Mouse (Mus musculus) adrenal gland, adult 2 months (tissue): ENCODE data around the gene Actg1. TPM values are rescaled to one million over a fixed set of nuclear protein-coding genes. Genes with fewer than 3 reads are reported as not detected.
A peak's percentile ranks its signal among the peaks of the same experiment; 100 is the strongest.

Experiments used
- DNase-seq: peaks from one replicate; pipeline ENCODE4 v3.0.0; 2021
- microRNA-seq, 2 experiments: library from miRNA; unstranded; fragments of <30 nt; microRNA quantifications; one replicate each; pipeline ENCODE4 v1.2.0; 2021
- polyA plus RNA-seq: library from polyadenylated mRNA; depleted of rRNA; stranded (reverse); fragments of >200 nt; gene quantifications from 2 replicates; pipeline ENCODE4 v1.2.3, GENCODE M21; 2012; rRNA removed
- total RNA-seq, 2 experiments: library from RNA; stranded (reverse); gene quantifications; 2 replicates each; pipeline ENCODE4 v1.2.3; 2021

The Actg1 gene
- total and polyA plus RNA-seq, 3 experiments, result 632 to 1,618 (median 913) TPM

- no peak for DNase-seq
Observed at GRCm38 (mm10) chr11:120308441-120309320, 39.7 kb downstream of the Actg1 start.

DNA sequence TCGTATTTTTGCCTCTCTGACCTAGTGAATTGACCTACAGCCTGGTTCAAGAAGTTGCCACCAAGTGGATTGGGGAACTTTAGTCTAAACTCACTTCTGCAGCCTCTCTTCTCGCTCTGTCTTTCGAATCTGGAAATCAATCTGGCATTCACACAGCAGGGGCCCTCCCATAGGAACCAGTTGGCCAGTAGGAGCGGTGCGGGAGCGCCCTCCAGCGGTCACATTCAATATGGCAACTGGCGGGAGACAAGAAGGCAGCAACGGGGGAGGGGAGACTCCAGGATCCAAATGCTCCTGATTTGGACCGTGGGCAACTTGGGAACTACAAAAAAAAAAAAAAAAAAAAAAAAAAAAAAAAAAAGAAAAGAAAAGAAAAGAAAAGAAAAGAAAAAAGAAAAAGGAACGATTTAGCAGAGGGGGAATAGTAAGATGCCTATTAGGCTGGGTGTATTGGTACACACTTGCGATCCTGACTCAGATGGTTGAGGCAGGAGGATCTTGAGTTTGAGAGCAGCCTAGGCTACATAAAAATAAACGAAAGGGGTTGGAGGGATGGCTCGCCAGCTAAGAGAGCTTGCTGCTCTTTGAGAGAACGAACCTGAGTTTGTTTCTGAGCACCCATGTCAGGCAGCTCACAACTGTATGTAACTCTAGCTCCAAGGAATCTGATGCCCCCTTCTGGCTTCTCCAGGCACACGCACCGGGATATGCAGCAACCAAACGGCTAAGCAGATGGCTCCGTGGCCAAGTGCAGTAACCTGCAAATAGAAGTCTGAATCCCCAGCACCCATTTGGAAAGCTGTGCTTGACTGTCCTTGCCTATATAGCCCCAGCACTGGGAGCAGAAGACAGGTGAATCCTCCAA, 40.5 kb downstream of the Actg1 start:
- peak; percentile 94 for DNase-seq

DNA sequence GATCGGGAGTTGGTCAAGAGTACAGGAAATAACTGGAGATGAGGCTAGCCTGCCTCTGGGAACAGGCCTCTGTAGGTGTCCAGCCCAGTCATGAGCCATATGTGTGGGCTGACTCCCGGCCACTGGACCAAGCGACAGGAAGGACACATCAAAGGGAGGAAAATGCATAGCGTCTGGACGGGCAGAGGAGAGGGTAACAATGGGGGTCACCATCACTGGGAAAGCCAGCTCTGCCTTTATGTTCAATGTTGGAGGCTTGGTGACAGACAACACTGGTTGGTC, 41.3 kb downstream of the Actg1 start:
- DNase-seq, result no peak

DNA sequence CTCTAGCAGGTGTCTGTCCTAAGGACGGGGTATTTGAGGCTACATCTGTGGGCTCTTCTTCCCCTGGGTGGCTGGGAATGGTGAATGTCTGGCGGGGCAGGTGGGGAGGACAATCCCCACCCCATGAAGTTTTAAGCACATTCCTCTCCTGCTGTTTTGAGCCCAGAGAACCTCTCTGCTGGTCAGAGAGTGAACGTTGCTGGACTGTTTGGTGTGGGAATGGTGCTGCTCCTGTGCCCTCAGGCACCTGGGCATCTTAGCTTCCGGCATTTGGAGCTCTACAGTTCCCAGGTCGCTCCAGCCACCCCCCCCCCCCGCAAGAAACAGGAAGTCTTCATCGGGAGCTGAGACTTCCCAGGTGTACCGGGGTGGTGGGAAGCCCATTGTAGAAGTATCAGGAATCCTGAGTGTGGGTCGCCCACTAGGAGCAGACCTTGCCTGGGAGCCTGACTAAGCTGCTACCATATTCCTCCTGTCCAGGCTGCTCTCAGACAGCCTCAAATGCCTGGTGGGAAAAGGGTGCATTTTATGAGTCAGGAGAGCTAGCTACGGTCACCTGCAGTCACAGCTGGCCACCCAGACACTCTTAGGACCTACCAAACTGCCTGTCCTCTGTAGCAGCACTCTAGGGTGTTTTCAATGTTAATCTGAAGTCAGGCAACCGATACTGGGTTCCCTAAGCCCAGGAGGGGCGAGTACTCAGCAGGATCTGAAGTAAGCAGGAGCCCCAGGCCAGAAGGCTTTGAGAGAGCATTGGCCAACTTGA, 41.8 kb downstream of the Actg1 start:
- no peak for DNase-seq

GRCm38 (mm10) chr11:120305535-120306365, 42.6 kb downstream of the Actg1 start:
- DNase-seq, result no peak

DNA sequence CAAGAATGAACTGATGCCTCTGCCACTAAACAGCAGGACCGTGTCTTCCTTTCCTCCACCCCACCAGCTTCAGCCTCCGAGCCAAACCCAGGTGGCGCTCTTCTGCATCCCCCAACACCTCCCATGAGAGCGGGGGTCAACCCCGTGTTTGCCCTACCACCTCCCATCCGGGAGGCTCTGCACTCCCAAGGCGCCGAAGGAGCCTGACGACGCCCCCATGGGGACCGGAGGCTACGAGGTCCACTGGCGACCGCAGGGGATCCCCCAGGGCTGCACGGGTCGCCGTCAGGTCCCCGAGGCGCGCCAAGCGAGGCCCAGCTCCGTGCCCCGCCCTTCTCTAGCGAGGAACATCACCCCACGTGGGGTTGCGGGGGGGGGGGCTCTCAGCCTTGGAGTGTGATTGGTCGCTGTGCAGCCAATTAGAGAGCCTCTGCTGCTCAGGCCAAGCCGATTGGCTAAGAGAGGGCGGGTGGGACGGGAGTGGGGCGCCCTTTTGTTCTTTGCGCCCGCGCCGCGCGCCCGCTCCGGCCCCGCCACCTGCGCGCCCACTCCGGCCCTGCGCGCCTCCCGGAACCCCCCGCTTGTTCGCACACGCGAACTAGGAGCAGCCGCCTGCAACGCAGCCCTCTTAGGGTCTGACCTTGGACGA, 43.3 kb downstream of the Actg1 start:
- DNase-seq, result peak; percentile 94

DNA sequence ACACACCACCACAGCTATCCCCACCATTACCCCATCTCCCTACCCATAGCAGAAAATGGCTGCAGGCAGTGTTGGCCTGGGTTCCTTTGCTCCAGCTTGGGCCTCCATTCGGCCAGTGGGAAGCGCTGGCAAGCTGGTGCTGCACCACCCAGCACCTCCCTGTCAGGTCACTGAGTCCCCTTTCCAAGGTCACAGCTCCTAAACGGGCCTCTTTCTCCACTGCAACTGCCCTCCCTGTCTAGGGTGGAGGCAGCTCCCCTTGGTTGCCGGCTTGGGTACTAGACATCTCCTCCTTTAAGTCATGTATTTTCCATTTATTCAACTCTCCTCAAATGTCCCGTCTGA, 44.0 kb downstream of the Actg1 start:
- no peak for DNase-seq

GRCm38 (mm10) chr11:120303559-120304349, 44.6 kb downstream of the Actg1 start:
- no peak for DNase-seq

DNA sequence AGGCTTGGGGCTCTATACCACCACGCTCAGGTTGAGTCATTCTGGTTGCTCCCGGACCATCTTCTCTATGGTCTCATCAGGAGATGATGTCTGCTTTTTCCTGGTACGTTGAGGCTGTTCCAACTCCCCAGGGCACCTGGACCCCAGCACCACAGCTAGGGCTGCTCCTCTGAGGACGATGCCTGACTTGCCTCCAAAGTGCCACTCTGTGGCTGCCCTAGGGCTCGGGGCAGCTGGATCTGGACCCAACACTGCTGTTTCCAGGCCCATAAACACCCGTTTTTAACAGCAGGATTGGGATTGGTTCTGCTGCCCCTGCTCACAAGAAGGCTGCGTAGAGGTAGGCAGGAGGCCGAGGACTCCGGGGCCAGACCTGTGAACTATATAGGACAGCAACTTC, 45.2 kb downstream of the Actg1 start:
- DNase-seq, result no peak

GRCm38 (mm10) chr11:120299484-120299883, 48.9 kb downstream of the Actg1 start:
- no peak for DNase-seq

- no peak for DNase-seq
Observed at GRCm38 (mm10) chr11:120298441-120299141, 49.8 kb downstream of the Actg1 start.

- DNase-seq, result no peak
Observed at GRCm38 (mm10) chr11:120297767-120298166, 50.6 kb downstream of the Actg1 start.

GRCm38 (mm10) chr11:120296305-120297144, 51.8 kb downstream of the Actg1 start:
- DNase-seq, result no peak

Small RNA genes within 50 kb of the gene (microRNA-seq; reads per million reads assigned to microRNA genes)
- gene Gm23419, result 0 reads per million in 2 experiments
- 0.66 to 1.7 reads per million in 2 experiments for gene Mir6935

Other genes starting within 250 kb of the Actg1 start
- 10 to 100 TPM; 10.2 to 14.4 TPM for gene Tepsin, start 249.8 kb downstream of the Actg1 start, total RNA-seq
- gene Tepsin, start 249.8 kb downstream of the Actg1 start, polyA plus RNA-seq, result 53.9 and 61.2 TPM in 2 replicates
- gene Ndufaf8, start 249.6 kb downstream of the Actg1 start, total RNA-seq, result 10 to 100 TPM; 47.5 to 76.2 TPM
- 78.1 and 85.2 TPM in 2 replicates for gene Ndufaf8, start 249.6 kb downstream of the Actg1 start, polyA plus RNA-seq
- gene Slc38a10, start 197.2 kb downstream of the Actg1 start, total RNA-seq, result 100 to 1,000 TPM; 119 to 148 TPM
- gene Slc38a10, start 197.2 kb downstream of the Actg1 start, polyA plus RNA-seq, result 132 and 146 TPM in 2 replicates
- 10 to 100 TPM in 1 of 2 experiments, 1 to 10 TPM in 1; 9.2 to 21.9 TPM for gene Bahcc1, start 115.6 kb downstream of the Actg1 start, total RNA-seq
- gene Bahcc1, start 115.6 kb downstream of the Actg1 start, polyA plus RNA-seq, result 17.9 and 19.5 TPM in 2 replicates
- gene Fscn2, start 13.0 kb upstream of the Actg1 start, total RNA-seq, result under 1 TPM; 0.17 to 0.58 TPM
- 0.16 and 0.22 TPM in 2 replicates for gene Fscn2, start 13.0 kb upstream of the Actg1 start, polyA plus RNA-seq
- gene Faap100, start 30.2 kb upstream of the Actg1 start, total RNA-seq, result 10 to 100 TPM; 17.6 to 24.1 TPM
- gene Faap100, start 30.2 kb upstream of the Actg1 start, polyA plus RNA-seq, result 192 and 223 TPM in 2 replicates
- gene Nploc4, start 89.2 kb upstream of the Actg1 start, total RNA-seq, result 100 to 1,000 TPM in 1 of 2 experiments, 10 to 100 TPM in 1; 76.6 to 108 TPM
- gene Nploc4, start 89.2 kb upstream of the Actg1 start, polyA plus RNA-seq, result 129 and 132 TPM in 2 replicates
- 1 to 10 TPM in 1 of 2 experiments, not detected in 1; 3.4 TPM for gene Tspan10, start 94.1 kb upstream of the Actg1 start, total RNA-seq
- gene Tspan10, start 94.1 kb upstream of the Actg1 start, polyA plus RNA-seq, result 0.06 TPM in 1 of 2 replicates, not detected in the other
- gene Pde6g, start 105.0 kb upstream of the Actg1 start, total RNA-seq, result under 1 TPM in 1 of 2 experiments, not detected in 1; 0.31 TPM
- gene Pde6g, start 105.0 kb upstream of the Actg1 start, polyA plus RNA-seq, result 0.48 and 0.49 TPM in 2 replicates
- 10 to 100 TPM; 25.8 to 37.1 TPM for gene Oxld1, start 109.5 kb upstream of the Actg1 start, total RNA-seq
- gene Oxld1, start 109.5 kb upstream of the Actg1 start, polyA plus RNA-seq, result 48.7 and 81.2 TPM in 2 replicates
- gene Ccdc137, start 109.6 kb upstream of the Actg1 start, total RNA-seq, result 10 to 100 TPM; 24.6 to 33.0 TPM
- gene Ccdc137, start 109.6 kb upstream of the Actg1 start, polyA plus RNA-seq, result 8.3 and 12.0 TPM in 2 replicates
- gene Arl16, start 119.1 kb upstream of the Actg1 start, total RNA-seq, result 10 to 100 TPM; 21.4 to 27.2 TPM
- 23.2 and 27.2 TPM in 2 replicates for gene Arl16, start 119.1 kb upstream of the Actg1 start, polyA plus RNA-seq
- 100 to 1,000 TPM; 107 to 146 TPM for gene Mrpl12, start 136.1 kb upstream of the Actg1 start, total RNA-seq
- 163 and 185 TPM in 2 replicates for gene Mrpl12, start 136.1 kb upstream of the Actg1 start, polyA plus RNA-seq
- 100 to 1,000 TPM; 103 to 116 TPM for gene Slc25a10, start 143.3 kb upstream of the Actg1 start, total RNA-seq
- 400 and 531 TPM in 2 replicates for gene Slc25a10, start 143.3 kb upstream of the Actg1 start, polyA plus RNA-seq
- gene Gcgr, start 182.2 kb upstream of the Actg1 start, total RNA-seq, result 1 to 10 TPM; 1.5 to 1.7 TPM
- gene Gcgr, start 182.2 kb upstream of the Actg1 start, polyA plus RNA-seq, result 2.1 and 2.5 TPM in 2 replicates
- gene Mcrip1, start 201.2 kb upstream of the Actg1 start, total RNA-seq, result 10 to 100 TPM; 56.9 to 65.8 TPM
- gene Mcrip1, start 201.2 kb upstream of the Actg1 start, polyA plus RNA-seq, result 136 and 157 TPM in 2 replicates
- under 1 TPM; 0.40 to 0.79 TPM for gene Ppp1r27, start 202.6 kb upstream of the Actg1 start, total RNA-seq
- 0.83 and 1.2 TPM in 2 replicates for gene Ppp1r27, start 202.6 kb upstream of the Actg1 start, polyA plus RNA-seq
- 100 to 1,000 TPM; 462 to 524 TPM for gene P4hb, start 224.7 kb upstream of the Actg1 start, total RNA-seq
- gene P4hb, start 224.7 kb upstream of the Actg1 start, polyA plus RNA-seq, result 108 and 126 TPM in 2 replicates
- gene Arhgdia, start 233.1 kb upstream of the Actg1 start, total RNA-seq, result 100 to 1,000 TPM; 355 to 386 TPM
- gene Arhgdia, start 233.1 kb upstream of the Actg1 start, polyA plus RNA-seq, result 712 and 786 TPM in 2 replicates
- gene Alyref, start 249.8 kb upstream of the Actg1 start, total RNA-seq, result 10 to 100 TPM; 85.5 to 97.9 TPM
- gene Alyref, start 249.8 kb upstream of the Actg1 start, polyA plus RNA-seq, result 10.3 and 12.6 TPM in 2 replicates
- 10 to 100 TPM; 82.8 to 85.9 TPM for gene Anapc11, start 249.9 kb upstream of the Actg1 start, total RNA-seq
- 183 and 187 TPM in 2 replicates for gene Anapc11, start 249.9 kb upstream of the Actg1 start, polyA plus RNA-seq